Mouse (Mus musculus) heart, postnatal 4 days (tissue): ENCODE results near the gene Adamtsl1. TPM values are rescaled to one million over a fixed set of nuclear protein-coding genes. Genes with fewer than 3 reads are reported as not detected.

ENCODE experiments used
- DNase-seq: peaks from one replicate; pipeline ENCODE4 v3.0.0; 2021
- total RNA-seq, 2 experiments: library from RNA; stranded (reverse); gene quantifications; 2 replicates each; pipeline ENCODE4 v1.2.3; 2021

Gene Adamtsl1
- total RNA-seq, 2 experiments from 2014 or later = 7.7 TPM

DNA sequence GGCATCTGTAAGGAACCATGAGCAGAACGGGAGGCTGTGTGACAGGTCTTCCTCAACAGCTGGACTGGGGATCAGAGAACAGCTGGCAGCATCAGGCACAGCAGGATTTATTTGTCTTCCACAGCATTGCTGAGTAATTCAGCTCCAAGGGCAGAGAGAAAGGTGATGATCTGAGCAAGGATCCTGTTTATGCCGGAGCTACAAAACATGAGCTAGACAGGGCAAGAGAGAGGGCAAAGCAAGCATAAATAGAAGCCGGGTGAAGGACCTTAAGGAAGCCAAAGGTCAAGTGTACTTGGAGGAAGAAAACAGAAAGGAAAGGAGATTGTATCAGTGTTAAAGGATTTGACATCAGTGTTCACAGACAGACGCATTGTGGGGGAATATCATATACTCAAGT, 158.3 kb downstream of the Adamtsl1 start:
- DNase-seq = no peak

- DNase-seq = no peak
Measured at GRCm38 (mm10) chr4:85677621-85678020, 163.6 kb downstream of the Adamtsl1 start.

GRCm38 (mm10) chr4:85686160-85686559, 172.2 kb downstream of the Adamtsl1 start:
- DNase-seq = no peak

GRCm38 (mm10) chr4:85695237-85695636, 181.3 kb downstream of the Adamtsl1 start:
- DNase-seq = no peak

GRCm38 (mm10) chr4:85707352-85708057, 193.5 kb downstream of the Adamtsl1 start:
- DNase-seq = no peak

DNA sequence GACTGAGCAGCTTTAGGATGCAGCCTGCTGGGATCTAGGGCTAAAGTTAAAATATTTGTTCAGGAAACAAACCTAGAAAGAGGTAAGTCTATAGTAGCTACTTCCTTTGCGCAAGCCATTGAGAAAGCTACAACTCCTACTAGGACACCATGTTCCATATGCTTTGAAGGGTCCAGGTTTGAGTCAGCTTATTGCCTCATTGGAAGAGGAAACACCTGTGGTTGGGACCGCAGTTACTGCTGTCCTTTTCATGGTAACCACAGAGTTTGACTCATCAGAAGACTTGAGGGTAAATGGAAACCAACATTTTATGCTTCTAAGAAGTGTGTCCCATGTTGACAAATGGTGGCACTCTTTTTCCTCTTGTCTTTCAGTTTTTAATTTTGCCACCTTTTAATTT, 195.7 kb downstream of the Adamtsl1 start:
- no peak for DNase-seq

DNA sequence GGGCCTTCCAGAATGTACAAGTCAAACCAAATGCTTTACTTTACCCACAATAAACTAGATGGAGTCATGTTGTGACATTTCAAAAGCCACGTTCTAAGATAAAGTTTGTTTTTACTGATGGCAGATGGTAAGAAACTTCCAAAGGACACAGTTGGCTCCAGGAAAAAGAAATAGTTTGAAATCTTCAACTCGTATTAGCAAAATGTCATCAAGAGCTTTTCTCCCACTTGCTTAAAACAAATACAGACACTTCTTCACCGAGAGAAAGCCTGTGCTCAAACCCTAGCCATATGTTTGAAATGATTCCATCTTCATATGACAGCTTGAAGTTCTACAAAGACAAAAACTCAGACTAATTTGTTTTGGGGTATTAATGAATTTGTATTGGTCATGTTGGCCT, 211.0 kb downstream of the Adamtsl1 start:
- no peak for DNase-seq

GRCm38 (mm10) chr4:85727731-85728130, 213.8 kb downstream of the Adamtsl1 start:
- no peak for DNase-seq

DNA sequence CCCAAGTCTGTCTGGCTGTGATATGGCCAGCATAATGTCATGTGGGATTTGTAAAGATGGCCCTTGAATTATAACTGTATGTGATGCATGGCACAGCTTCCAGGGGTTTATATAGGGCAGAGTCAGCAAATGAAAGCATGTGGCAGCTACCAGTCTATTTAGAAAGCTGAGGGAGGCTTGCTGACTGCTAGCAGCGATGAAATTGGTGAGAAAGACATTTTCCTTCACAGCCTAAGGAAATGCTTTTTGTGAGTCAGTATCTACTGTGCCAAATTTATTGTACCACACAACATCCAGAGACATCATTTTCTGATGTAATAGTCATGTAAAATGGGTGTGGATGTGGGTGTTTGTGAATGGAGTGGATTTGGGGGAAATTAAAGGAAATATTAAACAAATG, 214.4 kb downstream of the Adamtsl1 start:
- no peak for DNase-seq

GRCm38 (mm10) chr4:85740478-85740877, 226.5 kb downstream of the Adamtsl1 start:
- DNase-seq = no peak

DNA sequence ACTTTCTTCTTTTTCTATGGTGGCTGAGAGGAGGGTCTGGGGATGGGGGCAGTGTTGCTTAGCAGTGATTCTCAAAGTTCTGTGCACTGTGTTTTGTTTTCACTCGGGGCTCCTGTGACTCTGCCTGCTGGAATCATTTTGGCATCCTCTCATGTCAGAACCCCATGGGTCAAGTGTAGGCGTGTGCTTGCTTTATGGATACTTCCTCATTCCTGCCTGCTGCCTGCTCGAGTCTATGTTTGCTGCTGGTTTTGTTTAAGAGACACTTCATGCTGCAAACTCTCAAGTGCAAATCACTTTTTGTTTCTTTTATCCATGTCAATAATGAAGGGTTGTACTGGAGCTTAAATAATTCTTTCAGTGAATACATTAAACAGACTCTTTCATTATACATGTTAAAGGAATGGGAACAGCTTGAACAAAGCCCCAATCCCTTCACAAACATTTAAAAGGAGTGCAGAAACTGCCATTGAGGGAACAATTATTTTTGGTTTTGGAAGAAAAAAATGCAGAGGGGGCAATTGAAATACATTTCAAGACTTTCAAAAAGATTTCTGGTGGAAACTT, 227.9 kb downstream of the Adamtsl1 start:
- DNase-seq = no peak

DNA sequence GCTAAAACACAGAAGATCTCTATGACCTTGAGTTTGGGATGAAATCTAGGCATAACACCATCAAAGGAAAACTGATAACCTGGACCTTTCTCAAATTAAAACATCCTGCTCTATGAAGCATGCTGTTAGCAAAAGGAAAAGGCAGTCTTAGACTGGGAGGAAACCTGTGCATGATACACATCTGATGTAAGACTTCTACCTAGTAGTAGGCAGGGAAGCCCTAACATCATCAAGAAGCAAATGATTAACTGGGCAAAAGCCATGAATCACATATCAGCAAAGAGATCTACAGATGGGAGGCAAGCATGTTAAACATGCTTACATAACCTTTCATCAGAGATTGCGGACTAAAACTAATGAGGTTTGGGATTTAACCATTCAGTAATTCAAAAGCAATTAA, 229.5 kb downstream of the Adamtsl1 start:
- no peak for DNase-seq

DNA sequence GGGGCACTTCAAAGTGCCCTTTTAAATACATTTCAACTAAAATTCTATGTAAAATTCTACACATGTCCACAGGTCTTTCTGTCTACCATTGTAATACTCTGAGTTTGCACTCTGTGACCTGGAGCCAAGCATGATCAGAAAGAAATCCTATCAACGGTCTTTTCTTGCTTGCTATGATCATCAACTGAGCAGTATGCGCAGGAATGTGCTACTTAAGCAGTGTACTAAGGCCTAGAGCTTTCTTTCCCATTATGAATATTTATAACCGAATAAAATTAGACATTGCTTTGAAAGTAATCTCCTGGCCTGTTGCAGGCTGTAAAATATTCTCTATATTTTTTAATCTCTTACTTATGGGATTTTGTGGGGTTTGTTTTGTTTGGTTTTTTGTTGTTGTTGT, 248.7 kb downstream of the Adamtsl1 start:
- DNase-seq = no peak

DNA sequence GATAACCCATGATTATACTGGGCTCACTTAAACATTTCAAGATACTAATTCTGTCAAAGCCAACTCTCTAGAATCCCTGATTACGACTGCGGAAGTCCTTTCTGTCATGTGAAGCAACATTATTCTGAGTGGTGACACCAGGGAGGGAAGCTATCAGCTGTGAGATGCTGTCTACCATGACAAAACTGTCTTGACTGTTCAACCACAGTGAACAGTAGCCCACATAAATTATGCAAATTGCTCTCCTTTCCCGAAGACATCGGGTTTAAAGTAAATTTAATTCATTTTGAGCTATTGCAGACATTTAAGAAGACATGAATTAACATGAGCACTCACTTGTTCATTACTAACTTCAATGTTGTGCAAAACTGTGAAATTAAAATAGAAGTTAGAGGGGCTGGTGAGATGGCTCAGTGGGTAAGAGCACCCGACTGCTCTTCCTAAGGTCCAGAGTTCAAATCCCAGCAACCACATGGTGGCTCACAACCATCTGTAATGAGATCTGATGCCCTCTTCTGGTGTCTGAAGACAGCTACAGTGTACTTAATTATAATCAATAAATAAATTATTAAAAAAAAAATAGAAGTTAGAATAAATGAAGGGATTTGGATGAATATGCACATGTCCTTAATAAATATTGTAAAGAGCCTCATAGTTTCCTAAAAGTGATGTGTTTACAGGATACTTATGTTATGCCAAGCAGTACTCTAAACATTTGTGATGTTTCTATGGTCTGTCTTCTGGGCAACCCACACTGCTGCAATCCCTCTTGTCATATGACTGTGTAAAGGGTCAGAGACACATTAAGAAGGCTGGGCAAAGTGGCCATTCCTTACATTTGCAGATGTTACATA, 249.4 kb downstream of the Adamtsl1 start:
- no peak for DNase-seq

DNA sequence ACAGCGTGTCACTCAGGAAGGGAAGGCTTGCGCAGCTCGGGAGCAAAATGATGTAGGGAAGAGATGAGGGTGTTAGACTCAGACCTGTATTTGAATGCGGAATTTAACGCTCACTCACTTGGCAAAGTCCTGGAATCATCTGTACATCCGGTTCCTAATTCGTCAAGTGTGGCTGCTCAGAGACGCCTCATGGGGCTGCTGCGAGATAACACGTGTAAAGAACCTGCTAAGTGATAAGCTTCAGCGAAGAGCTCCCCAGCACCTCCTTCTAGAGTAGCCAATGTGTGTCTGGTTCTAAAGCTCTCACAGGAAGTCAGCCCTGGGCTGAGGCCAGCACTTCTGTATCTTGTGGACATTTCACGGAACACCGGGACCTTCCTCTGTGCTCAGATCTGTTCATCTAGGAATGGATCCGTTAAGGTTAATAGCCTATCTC, 250.1 kb downstream of the Adamtsl1 start:
- DNase-seq = no peak

- no peak for DNase-seq
Measured at GRCm38 (mm10) chr4:85764476-85764875, 250.5 kb downstream of the Adamtsl1 start.

DNA sequence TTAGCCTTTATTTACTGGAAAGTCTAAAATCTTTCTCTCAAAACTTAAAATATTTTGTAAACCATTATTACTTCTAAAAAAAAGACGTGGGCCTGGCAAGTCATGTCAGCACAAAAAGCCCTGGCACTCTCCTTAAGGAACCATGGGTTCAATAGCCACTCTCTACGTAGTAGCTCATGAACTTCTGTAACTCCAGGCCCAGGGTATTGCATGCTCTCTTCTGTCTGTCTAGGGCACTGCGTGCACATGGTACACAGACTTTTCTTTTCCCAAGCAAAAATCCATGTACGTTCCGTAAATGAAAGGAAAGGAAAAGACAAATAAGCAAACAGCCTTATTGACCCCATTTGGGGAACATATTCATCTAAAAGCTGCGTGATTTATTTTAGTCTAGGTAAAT, 253.7 kb downstream of the Adamtsl1 start:
- DNase-seq = no peak

GRCm38 (mm10) chr4:85768107-85768506, 254.1 kb downstream of the Adamtsl1 start:
- DNase-seq = no peak

GRCm38 (mm10) chr4:85782511-85782910, 268.5 kb downstream of the Adamtsl1 start:
- DNase-seq = no peak

- no peak for DNase-seq
Measured at GRCm38 (mm10) chr4:85783768-85784379, 269.9 kb downstream of the Adamtsl1 start.

GRCm38 (mm10) chr4:85784428-85784827, 270.5 kb downstream of the Adamtsl1 start:
- DNase-seq = no peak

DNA sequence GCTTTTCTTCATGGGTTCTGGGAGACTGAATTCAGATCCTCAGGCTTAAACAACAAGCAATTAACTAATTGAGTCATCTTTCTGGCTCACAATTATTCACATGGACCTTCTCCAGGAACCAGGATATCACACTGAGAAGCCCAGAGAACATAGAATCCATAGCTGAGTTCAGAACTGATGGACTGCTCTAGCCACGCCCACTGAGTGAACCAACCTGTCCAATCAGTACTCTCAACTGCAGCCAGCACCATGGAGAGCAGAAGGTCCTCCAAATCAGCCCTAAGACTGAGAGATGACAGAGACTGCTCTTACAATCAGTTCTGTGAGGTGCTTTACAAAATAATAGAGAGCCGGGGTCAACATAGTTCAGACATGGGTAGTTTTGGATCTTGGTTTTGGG, 276.3 kb downstream of the Adamtsl1 start:
- peak; percentile 8 for DNase-seq

GRCm38 (mm10) chr4:85801805-85802204, 287.8 kb downstream of the Adamtsl1 start:
- DNase-seq = peak; percentile 80
